Mouse (Mus musculus): ENCODE data around the gene Tgif2.
"Not testable (repeated sequence)": the region's sequence is repeated elsewhere in the genome, so short reads cannot be mapped to it uniquely, and the experiment has no call there.

Tgif2 gene

GRCm38 (mm10) chr2:156839319-156840191 is at the start of gene Tgif2:
Gene Tgif2, plus strand, starts transcription at chr2:156840007.
- peak; percentile 92 for DNase-seq

GRCm38 (mm10) chr2:156798516-156798915 is 41.3 kb upstream of the Tgif2 start:
- DNase-seq: no peak

GRCm38 (mm10) chr2:156801045-156801444 is 38.8 kb upstream of the Tgif2 start:
- no peak for DNase-seq

- not testable (repeated sequence) for DNase-seq
Measured at GRCm38 (mm10) chr2:156802116-156802515, 37.7 kb upstream of the Tgif2 start.

- no peak for DNase-seq
Measured at GRCm38 (mm10) chr2:156803698-156804372, 36.0 kb upstream of the Tgif2 start.

GRCm38 (mm10) chr2:156804589-156804988 is 35.2 kb upstream of the Tgif2 start:
- DNase-seq: no peak

GRCm38 (mm10) chr2:156806886-156807285 is 32.9 kb upstream of the Tgif2 start:
- DNase-seq: no peak

- DNase-seq: peak; percentile 71
Measured at GRCm38 (mm10) chr2:156809579-156809978, 30.2 kb upstream of the Tgif2 start.

- no peak for DNase-seq
Measured at GRCm38 (mm10) chr2:156810716-156811115, 29.1 kb upstream of the Tgif2 start.

GRCm38 (mm10) chr2:156811556-156811955 is 28.3 kb upstream of the Tgif2 start:
- DNase-seq: no peak

- DNase-seq: no peak
Measured at GRCm38 (mm10) chr2:156814344-156814801, 25.4 kb upstream of the Tgif2 start.

- DNase-seq: no peak
Measured at GRCm38 (mm10) chr2:156814893-156815292, 24.9 kb upstream of the Tgif2 start.

GRCm38 (mm10) chr2:156815412-156815811 is 24.4 kb upstream of the Tgif2 start:
- DNase-seq: no peak

- DNase-seq: no peak
Measured at GRCm38 (mm10) chr2:156816116-156816515, 23.7 kb upstream of the Tgif2 start.

- DNase-seq: not testable (repeated sequence)
Measured at GRCm38 (mm10) chr2:156825128-156825527, 14.7 kb upstream of the Tgif2 start.

GRCm38 (mm10) chr2:156834336-156834735 is 5.5 kb upstream of the Tgif2 start:
- no peak for DNase-seq

- DNase-seq: no peak
Measured at GRCm38 (mm10) chr2:156838839-156839238, 968 bp upstream of the Tgif2 start.

GRCm38 (mm10) chr2:156840301-156841027 is 657 bp downstream of the Tgif2 start:
- DNase-seq: peak; percentile 79

GRCm38 (mm10) chr2:156841028-156841840 is 1.4 kb downstream of the Tgif2 start:
- DNase-seq: peak; percentile 77

GRCm38 (mm10) chr2:156841841-156842706 is 2.3 kb downstream of the Tgif2 start:
- DNase-seq: peak; percentile 58

- DNase-seq: no peak
Measured at GRCm38 (mm10) chr2:156842711-156843110, 2.9 kb downstream of the Tgif2 start.
